Mouse (Mus musculus) olfactory bulb, adult 2 months (tissue): ENCODE measurements around the gene Zdhhc3. TPM values are rescaled to one million over a fixed set of nuclear protein-coding genes. Genes with fewer than 3 reads are reported as not detected.

Experiments
- H3K27ac ChIP-seq: fragments of 200-500 bp; 2 replicates; pipeline ENCODE4 v1.5.1; 2012; ENCODE audit warnings: low read depth, low read length; ENCODE audit not compliant: insufficient read depth
- H3K4me1 ChIP-seq: fragments of 200-500 bp; 2 replicates; pipeline ENCODE4 v1.6.1; 2012; ENCODE audit warnings: low read length; ENCODE audit not compliant: control insufficient read depth, insufficient read depth
- H3K4me3 ChIP-seq: fragments of 200-500 bp; 2 replicates; pipeline ENCODE4 v1.5.1; 2012; ENCODE audit warnings: mild to moderate bottlenecking, low read depth, low read length, moderate library complexity; ENCODE audit not compliant: insufficient read depth
- CTCF ChIP-seq: fragments of 200-500 bp; IDR thresholded peaks from 2 replicates; pipeline ENCODE4 v1.5.1; 2012; ENCODE audit warnings: low read depth, mild to moderate bottlenecking, low read length, moderate library complexity; ENCODE audit not compliant: insufficient read depth
- POLR2A ChIP-seq: fragments of 200-500 bp; IDR thresholded peaks from 2 replicates; pipeline ENCODE4 v1.6.1; 2012; ENCODE audit warnings: mild to moderate bottlenecking, low read depth, low read length, moderate library complexity; ENCODE audit not compliant: insufficient read depth
- WGBS: fragments of 180-500 bp; shearing (Covaris S2); methylation state at CpG from one replicate; pipeline ENCODE4 v1.1.7; 2018; 5-methylcytosine and 5-hydroxymethylcytosine counted together
- polyA plus RNA-seq: library from polyadenylated mRNA; stranded (reverse); fragments of >200 nt; gene quantifications from 2 replicates; pipeline ENCODE4 v1.2.4, GENCODE M21; 2012; ENCODE audit warnings: low replicate concordance; ENCODE audit not compliant: missing spikeins, insufficient read depth, insufficient read length

Zdhhc3 gene
- polyA plus RNA-seq, 1 experiment, result not detected

- Histone ChIP-seq H3K27ac (no peak overlapping the region), H3K4me3 (no peak overlapping the region), H3K4me1 (no peaks in the 10 kb centered on the region)
- 95% methylated on average over 16 of the region's 16 CpGs for WGBS
- TF ChIP-seq CTCF, result no peak
- no peak for TF ChIP-seq POLR2A
These were observed 13.2 kb downstream of the Zdhhc3 start for GRCm38 (mm10) chr9:123099631-123100455.

GRCm38 (mm10) chr9:123090844-123091243 is 22.2 kb downstream of the Zdhhc3 start:
- Histone ChIP-seq H3K4me3 (no peak overlapping the region), H3K27ac (no peak overlapping the region), H3K4me1 (no peaks in the 10 kb centered on the region)
- TF ChIP-seq CTCF (no peak), POLR2A (no peak)
- WGBS, result 89% methylated on average over 4 of the region's 4 CpGs

GRCm38 (mm10) chr9:123087558-123087957 is 25.4 kb downstream of the Zdhhc3 start:
- Histone ChIP-seq H3K27ac (no peak overlapping the region), H3K4me1 (no peaks in the 10 kb centered on the region), H3K4me3 (no peak overlapping the region)
- WGBS, result 82% methylated on average over 3 of the region's 3 CpGs
- TF ChIP-seq CTCF, result no peak
- no peak for TF ChIP-seq POLR2A

DNA sequence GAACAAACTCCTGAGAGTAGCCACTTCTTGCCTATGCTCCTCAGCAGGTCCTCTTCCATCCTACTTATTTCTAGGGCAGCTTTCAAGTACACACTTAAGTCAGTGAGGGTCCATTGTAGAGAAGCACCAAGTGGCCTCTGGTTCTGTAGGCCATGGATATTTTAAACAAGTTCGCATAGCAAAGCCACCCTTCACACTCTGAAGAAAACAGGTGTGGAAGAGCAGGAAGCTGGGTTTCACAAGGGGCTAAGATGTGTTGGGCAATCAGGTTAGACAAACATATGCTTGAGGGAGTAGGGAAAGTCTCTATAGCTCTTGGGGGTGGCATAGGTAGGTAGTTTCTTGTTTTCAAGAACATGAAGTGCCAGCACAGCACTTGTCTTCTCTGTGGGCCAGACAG is 27.6 kb downstream of the Zdhhc3 start:
- TF ChIP-seq POLR2A (no peak), CTCF (no peak)
- no peak overlapping the region for H3K4me3 ChIP-seq

DNA sequence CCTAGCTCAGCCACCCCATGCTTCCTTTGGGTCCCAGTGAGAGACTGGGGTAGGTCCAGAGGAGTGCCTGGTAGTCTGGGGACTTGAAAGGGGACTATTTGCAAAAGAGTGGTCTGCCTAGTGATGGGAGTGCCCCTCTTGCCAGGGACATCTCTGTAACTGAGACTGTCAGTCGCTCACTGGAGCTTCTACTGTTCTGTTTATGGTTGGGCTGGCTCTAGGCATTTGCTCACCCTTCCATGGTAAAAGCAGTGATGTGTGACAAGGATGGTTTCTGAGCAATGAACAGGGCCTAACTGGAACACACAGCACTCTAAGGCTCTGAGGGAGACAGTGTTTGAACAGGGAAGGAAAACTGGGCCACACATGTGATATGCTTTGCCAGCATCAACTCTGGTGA is 32.2 kb downstream of the Zdhhc3 start:
- 78% methylated on average over 1 of the region's 1 CpGs for WGBS
- 0 out of 2 replicates have a peak, but pooled peaks cover 4% of the 10 kb centered on the region for H3K4me1 ChIP-seq
- H3K27ac ChIP-seq, result no peak overlapping the region
- TF ChIP-seq CTCF, result no peak
- TF ChIP-seq POLR2A, result no peak
- H3K4me3 ChIP-seq, result no peak overlapping the region

More for the DNA sequence above, 27.6 kb downstream of the Zdhhc3 start:
- 87% methylated on average over 1 of the region's 1 CpGs for WGBS
- Histone ChIP-seq H3K4me1 (0 out of 2 replicates have a peak, but pooled peaks cover 2% of the 10 kb centered on the region), H3K27ac (no peak overlapping the region)

DNA sequence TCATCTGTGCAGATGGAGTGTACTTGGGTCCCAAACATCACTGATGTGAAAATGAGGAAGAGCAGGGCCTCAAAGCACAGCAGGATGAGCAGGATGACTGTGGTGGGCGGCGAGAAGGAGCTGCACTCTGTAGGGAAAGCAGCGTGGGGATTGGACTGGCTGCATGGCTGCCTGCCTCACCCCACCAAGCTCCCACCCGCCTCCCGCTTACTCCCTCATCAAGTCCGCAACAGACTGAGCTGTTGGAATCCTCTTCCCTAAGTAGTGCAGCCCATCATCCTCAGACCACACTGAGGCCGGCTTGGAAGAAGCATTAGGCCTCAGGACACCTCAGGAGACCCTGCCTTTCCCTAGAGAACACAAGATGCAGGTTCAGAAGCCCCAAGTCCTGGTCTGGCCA is 32.6 kb downstream of the Zdhhc3 start:
- no peak overlapping the region for H3K4me3 ChIP-seq
- H3K27ac ChIP-seq, result no peak overlapping the region
- 0 out of 2 replicates have a peak, but pooled peaks cover 4% of the 10 kb centered on the region for H3K4me1 ChIP-seq
- 74% methylated on average over 7 of the region's 7 CpGs for WGBS
- TF ChIP-seq POLR2A, result no peak
- TF ChIP-seq CTCF, result no peak

DNA sequence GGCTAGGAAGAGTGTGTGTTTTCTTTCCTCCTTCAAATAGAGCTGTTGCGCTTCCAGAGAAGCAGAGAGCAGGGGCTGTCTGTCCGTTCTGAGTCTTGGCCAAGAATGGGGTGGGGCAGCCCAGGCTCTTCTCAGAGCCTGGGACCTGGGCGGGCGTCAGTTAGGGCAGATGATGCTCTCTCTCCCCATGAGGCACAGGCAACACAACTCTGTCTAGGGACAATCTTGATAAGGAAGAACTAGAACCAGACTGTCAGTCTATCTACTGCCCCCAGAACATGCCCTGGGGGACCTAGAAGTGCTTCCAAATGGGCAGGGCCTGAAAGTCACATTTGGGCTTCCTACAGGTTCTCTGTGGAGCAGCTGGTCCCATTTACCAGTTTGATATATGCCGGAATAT is 33.9 kb downstream of the Zdhhc3 start:
- TF ChIP-seq POLR2A, result no peak
- TF ChIP-seq CTCF, result no peak
- H3K4me3 ChIP-seq, result no peak overlapping the region
- WGBS, result 94% methylated on average over 5 of the region's 5 CpGs
- no peak overlapping the region for H3K27ac ChIP-seq
- H3K4me1 ChIP-seq, result 0 out of 2 replicates have a peak, but pooled peaks cover 4% of the 10 kb centered on the region

DNA sequence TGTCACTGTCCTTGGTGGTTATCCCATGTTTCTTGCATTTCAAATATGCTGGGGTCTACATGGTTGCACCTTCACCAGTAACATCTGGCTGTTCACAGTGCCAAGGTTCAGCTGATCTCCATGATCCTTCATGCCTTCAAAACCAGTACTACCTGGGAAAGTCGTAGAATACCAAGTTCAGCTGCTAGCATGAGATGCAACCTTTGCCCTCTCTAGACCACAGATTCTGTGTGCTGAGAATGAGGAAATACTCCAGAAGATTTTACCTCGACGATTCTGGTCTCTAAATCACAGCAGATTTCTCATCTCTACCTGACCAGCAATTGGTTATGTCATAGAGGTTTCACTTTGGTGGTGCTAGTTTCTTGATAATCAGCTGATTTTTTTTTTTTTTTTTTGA is 52.8 kb downstream of the Zdhhc3 start:
- TF ChIP-seq CTCF (no peak), POLR2A (no peak)
- 89% methylated on average over 3 of the region's 3 CpGs for WGBS
- no peak overlapping the region for H3K27ac ChIP-seq
- H3K4me3 ChIP-seq, result no peak overlapping the region
- H3K4me1 ChIP-seq, result no peaks in the 10 kb centered on the region

- Histone ChIP-seq H3K4me1 (no peaks in the 10 kb centered on the region), H3K4me3 (no peak overlapping the region), H3K27ac (no peak overlapping the region)
- TF ChIP-seq POLR2A (no peak), CTCF (no peak)
These were observed 54.2 kb downstream of the Zdhhc3 start for GRCm38 (mm10) chr9:123058724-123059292.

- TF ChIP-seq POLR2A (no peak), CTCF (no peak)
These were observed 65.3 kb downstream of the Zdhhc3 start for GRCm38 (mm10) chr9:123047665-123048064.

More at GRCm38 (mm10) chr9:123047665-123048064, 65.3 kb downstream of the Zdhhc3 start:
- 94% methylated on average over 1 of the region's 1 CpGs for WGBS
- Histone ChIP-seq H3K27ac (no peak overlapping the region), H3K4me1 (no peaks in the 10 kb centered on the region), H3K4me3 (no peak overlapping the region)
